Mouse (Mus musculus) intestine, postnatal 0 days (tissue): ENCODE results near the gene Ren1. TPM values are rescaled to one million over a fixed set of nuclear protein-coding genes. Genes with fewer than 3 reads are reported as not detected.

Experiments used
- ATAC-seq: fragments of 200-750 bp; cut with Nextera tagmentation; 2 replicates; pipeline ENCODE4 v1.8.0; 2017; ENCODE audit warnings: mild to moderate bottlenecking, moderate TSS enrichment, moderate library complexity
- H3K27ac ChIP-seq: fragments of 300-500 bp; sonication (generic); 2 replicates; pipeline ENCODE4 v1.5.1; 2014; ENCODE audit warnings: mild to moderate bottlenecking, low read depth, low read length, moderate library complexity
- H3K27me3 ChIP-seq: fragments of 300-500 bp; sonication (generic); replicated peaks from 2 replicates; pipeline ENCODE4 v1.6.1; 2014; ENCODE audit warnings: low read length, mixed read lengths; ENCODE audit not compliant: control insufficient read depth, insufficient read depth
- H3K36me3 ChIP-seq: fragments of 300-500 bp; sonication (generic); 2 replicates; pipeline ENCODE4 v1.6.1; 2014; ENCODE audit warnings: mild to moderate bottlenecking, moderate library complexity; ENCODE audit not compliant: control insufficient read depth, insufficient read depth
- H3K4me1 ChIP-seq: fragments of 300-500 bp; sonication (generic); replicated peaks from 2 replicates; pipeline ENCODE4 v1.6.1; 2014; ENCODE audit warnings: antibody characterized with exemption, low read length, mixed read lengths; ENCODE audit not compliant: control insufficient read depth, insufficient read depth
- H3K4me2 ChIP-seq: fragments of 300-500 bp; sonication (generic); replicated peaks from 2 replicates; pipeline ENCODE4 v1.6.1; 2014; ENCODE audit warnings: low read depth, mild to moderate bottlenecking, moderate library complexity
- H3K4me3 ChIP-seq: fragments of 300-500 bp; sonication (generic); 2 replicates; pipeline ENCODE4 v1.5.1; 2014; ENCODE audit warnings: low read depth, low read length
- H3K9ac ChIP-seq: fragments of 300-500 bp; sonication (generic); 2 replicates; pipeline ENCODE4 v1.6.1; 2014; ENCODE audit warnings: mild to moderate bottlenecking, low read depth, low read length
- H3K9me3 ChIP-seq: fragments of 300-500 bp; sonication (generic); 2 replicates; pipeline ENCODE4 v1.6.1; 2016; ENCODE audit warnings: mixed run types; ENCODE audit not compliant: control insufficient read depth
- CTCF ChIP-seq: sonication (generic); IDR thresholded peaks from 2 replicates; pipeline ENCODE4 v1.5.1; 2016; ENCODE audit warnings: low read depth, mild to moderate bottlenecking, control low read depth, antibody characterized with exemption, moderate library complexity
- WGBS: fragments of 180-500 bp; shearing (Covaris S2); extraction: QIAGEN DNeasy Blood & Tissue Kit; methylation state at CpG from one replicate; pipeline ENCODE4 v1.1.7; 2014; 5-methylcytosine and 5-hydroxymethylcytosine counted together
- polyA plus RNA-seq: library from polyadenylated mRNA; unstranded; fragments of >200 nt; fragmentation: Nextera tagmentation; extraction: Ambion mirVana; gene quantifications from 2 replicates; pipeline ENCODE4 v1.2.1, GENCODE M21; 2015

The Ren1 gene
- polyA plus RNA-seq, 1 experiment from 2014 or later = 4.3 TPM

DNA sequence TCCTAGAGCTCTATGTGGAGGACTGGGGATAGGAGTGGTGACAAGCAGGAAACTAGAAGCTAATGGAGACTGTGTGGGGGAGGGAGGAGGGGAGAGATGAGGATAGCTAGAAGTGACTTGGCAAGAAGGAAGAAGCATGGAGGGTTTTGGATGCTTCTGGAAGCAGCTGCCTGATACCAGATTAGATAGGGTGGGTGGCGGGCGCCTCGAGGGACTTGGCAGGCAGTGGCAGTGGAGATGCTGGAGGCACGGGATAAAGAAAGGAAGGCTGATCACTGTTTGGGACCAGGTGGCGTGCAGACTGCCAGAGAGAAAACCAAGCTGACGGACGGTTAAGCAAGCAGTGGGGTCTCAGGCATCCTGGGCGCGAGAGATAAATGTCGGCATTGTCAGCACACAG, 38.4 kb upstream of the Ren1 start:
- Histone ChIP-seq H3K4me3 (no peak overlapping the region), H3K27ac (no peak overlapping the region), H3K4me2 (peak overlapping the region; percentile 57), H3K4me1 (peaks cover 7% of the 10 kb centered on the region; the same call in 1 of the 2 replicates), H3K36me3 (no peaks in the 10 kb centered on the region), H3K27me3 (no peaks in the 10 kb centered on the region), H3K9me3 (no peaks in the 10 kb centered on the region), H3K9ac (0 out of 2 replicates have a peak overlapping the region, but pooled peaks have one; percentile 17)
- 54% methylated on average over 10 of the region's 10 CpGs for WGBS
- TF ChIP-seq CTCF = no peak
- ATAC-seq = no peak

- no peak overlapping the region for H3K9ac ChIP-seq
- WGBS = 28% methylated on average over 8 of the region's 8 CpGs
- TF ChIP-seq CTCF = peak; percentile 84
- no peak overlapping the region for H3K4me2 ChIP-seq
- H3K4me3 ChIP-seq = no peak overlapping the region
- no peaks in the 10 kb centered on the region for H3K36me3 ChIP-seq
- peaks cover 7% of the 10 kb centered on the region; the same call in 1 of the 2 replicates for H3K4me1 ChIP-seq
- H3K27me3 ChIP-seq = no peaks in the 10 kb centered on the region
- H3K27ac ChIP-seq = no peak overlapping the region
- no peaks in the 10 kb centered on the region for H3K9me3 ChIP-seq
- ATAC-seq = no peak
Observed at GRCm38 (mm10) chr1:133314364-133314763, 35.9 kb upstream of the Ren1 start.

DNA sequence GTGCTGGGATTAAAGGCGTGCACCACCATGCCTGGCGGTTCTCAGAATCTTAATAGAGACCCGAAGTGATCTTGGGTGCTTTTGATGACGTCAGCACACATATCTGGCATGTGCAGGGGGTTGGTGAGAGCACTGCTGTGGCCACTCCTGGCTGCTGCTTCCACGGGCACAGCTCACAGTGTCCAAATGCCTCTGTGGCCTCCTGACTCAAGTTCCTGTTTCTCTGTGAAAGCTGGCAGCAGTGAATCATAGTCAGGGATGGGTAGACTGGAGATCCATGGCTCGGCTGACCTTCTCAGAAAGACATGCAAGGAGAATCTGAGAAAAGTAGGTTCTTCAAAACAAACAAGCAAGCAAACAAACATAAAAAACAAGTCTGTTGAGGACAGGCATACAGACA, 34.5 kb upstream of the Ren1 start:
- Histone ChIP-seq H3K27ac (no peak overlapping the region), H3K36me3 (no peaks in the 10 kb centered on the region), H3K27me3 (no peaks in the 10 kb centered on the region), H3K9me3 (no peaks in the 10 kb centered on the region), H3K9ac (no peak overlapping the region), H3K4me3 (no peak overlapping the region), H3K4me2 (no peak overlapping the region), H3K4me1 (peaks cover 7% of the 10 kb centered on the region; the same call in 1 of the 2 replicates)
- TF ChIP-seq CTCF = no peak
- 84% methylated on average over 6 of the region's 6 CpGs for WGBS
- ATAC-seq = no peak

GRCm38 (mm10) chr1:133316577-133316976, 33.7 kb upstream of the Ren1 start:
- TF ChIP-seq CTCF = no peak
- Histone ChIP-seq H3K27me3 (no peaks in the 10 kb centered on the region), H3K4me2 (no peak overlapping the region), H3K9ac (no peak overlapping the region), H3K27ac (no peak overlapping the region), H3K4me3 (no peak overlapping the region), H3K36me3 (0 out of 2 replicates have a peak, but pooled peaks cover 5% of the 10 kb centered on the region), H3K9me3 (no peaks in the 10 kb centered on the region), H3K4me1 (peaks cover 6% of the 10 kb centered on the region; the same call in 1 of the 2 replicates)
- 89% methylated on average over 4 of the region's 4 CpGs for WGBS
- ATAC-seq = no peak

DNA sequence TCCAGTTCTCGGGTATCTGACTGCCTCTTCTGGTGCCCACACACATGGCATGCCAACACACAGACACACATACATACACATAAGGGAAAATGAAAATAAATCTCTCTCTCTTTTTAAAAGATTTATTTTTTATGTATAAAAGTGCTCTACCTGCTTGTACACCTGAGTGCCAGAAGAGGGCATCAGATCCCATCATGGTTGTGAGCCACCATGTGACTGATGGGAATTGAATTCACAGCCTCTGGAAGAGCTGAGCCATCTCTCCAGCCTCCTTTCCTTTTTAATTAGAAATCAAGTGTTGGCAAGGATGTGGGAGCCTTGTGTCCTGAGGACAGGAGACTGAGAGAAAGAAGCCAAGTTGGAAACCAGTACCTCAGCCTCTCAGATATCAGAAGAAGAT, 33.2 kb upstream of the Ren1 start:
- 86% methylated on average over 1 of the region's 1 CpGs for WGBS
- no peak overlapping the region for H3K9ac ChIP-seq

GRCm38 (mm10) chr1:133321267-133321925, 28.9 kb upstream of the Ren1 start, which contains the start of gene Kiss1:
Gene Kiss1, plus strand, starts transcription at chr1:133321875.
- WGBS = 68% methylated on average over 13 of the region's 13 CpGs
- Histone ChIP-seq H3K9ac (no peak within 1 kb of the TSS), H3K4me1 (no peaks in the 10 kb centered on the region), H3K27ac (no peak within 1 kb of the TSS), H3K27me3 (no peaks in the 10 kb centered on the region), H3K4me3 (no peak within 1 kb of the TSS), H3K9me3 (no peaks in the 10 kb centered on the region), H3K4me2 (no peak within 1 kb of the TSS), H3K36me3 (0 out of 2 replicates have a peak, but pooled peaks cover 9% of the 10 kb centered on the region)
- TF ChIP-seq CTCF = no peak
- 0 out of 2 replicates have a peak, but pooled peaks have one; percentile 28 for ATAC-seq

More for the DNA sequence above, 33.2 kb upstream of the Ren1 start:
- no peak overlapping the region for H3K27ac ChIP-seq
- H3K36me3 ChIP-seq = 0 out of 2 replicates have a peak, but pooled peaks cover 9% of the 10 kb centered on the region
- H3K9me3 ChIP-seq = no peaks in the 10 kb centered on the region
- H3K4me2 ChIP-seq = no peak overlapping the region
- no peak for ATAC-seq
- TF ChIP-seq CTCF = peak; percentile 66
- no peaks in the 10 kb centered on the region; the same call in 1 of the 2 replicates for H3K4me1 ChIP-seq
- no peak overlapping the region for H3K4me3 ChIP-seq
- H3K27me3 ChIP-seq = no peaks in the 10 kb centered on the region
